Mouse (Mus musculus) urinary bladder, adult 18-20 months (tissue): ENCODE data around the gene Zfp445.

Experiments
- DNase-seq, 2 experiments: peaks; one replicate each; pipeline ENCODE4 v3.0.0; 2022; ENCODE audit warnings: low spot score in 2 of 2, mixed read lengths in 2 of 2

Zfp445 gene

DNA sequence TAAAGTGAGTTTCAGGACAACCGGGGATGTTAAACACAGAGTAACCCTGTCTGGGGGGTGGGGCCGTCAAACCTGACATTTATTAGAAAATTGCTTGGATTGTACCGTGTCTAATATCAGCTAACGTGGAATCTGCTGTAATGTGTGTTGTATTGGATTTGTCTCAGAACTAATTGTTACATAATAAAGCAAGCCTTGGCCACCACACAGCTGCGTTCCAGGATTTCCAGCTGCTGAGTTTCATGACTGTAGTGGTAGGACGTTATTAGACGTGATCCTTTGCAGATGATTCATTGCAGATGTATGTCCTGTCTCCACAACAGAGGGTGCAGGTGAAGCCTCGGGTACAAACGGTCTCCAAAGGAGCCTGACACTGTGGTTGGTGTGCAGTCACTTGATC is 29.7 kb downstream of the Zfp445 start:
- DNase-seq: no peak

DNA sequence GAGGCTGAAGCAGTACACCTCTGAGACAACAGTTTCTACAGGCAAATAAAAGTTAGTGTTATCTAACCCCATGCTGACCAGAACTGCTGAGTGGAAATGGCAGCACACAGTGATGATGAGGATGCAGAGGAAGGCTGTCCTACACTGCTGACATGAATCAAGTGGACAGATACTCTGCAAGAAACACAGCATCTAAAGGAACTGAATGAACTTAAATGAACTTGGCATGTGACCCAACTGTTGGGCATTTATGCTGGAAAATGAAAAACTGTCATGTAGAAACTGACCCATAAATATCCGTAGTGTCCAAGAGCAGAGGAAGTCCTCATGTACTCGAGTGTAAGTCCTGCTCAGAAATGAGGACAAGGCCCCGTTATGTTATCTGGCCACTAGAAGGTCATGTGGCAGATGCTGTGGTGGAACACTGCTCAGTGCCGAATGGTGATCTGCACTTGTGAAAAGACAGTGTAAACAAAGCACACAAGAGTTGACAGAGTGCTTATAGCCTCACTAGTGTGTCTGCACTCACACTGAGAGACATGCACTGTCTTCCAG is 35.9 kb downstream of the Zfp445 start:
- DNase-seq: no peak

DNA sequence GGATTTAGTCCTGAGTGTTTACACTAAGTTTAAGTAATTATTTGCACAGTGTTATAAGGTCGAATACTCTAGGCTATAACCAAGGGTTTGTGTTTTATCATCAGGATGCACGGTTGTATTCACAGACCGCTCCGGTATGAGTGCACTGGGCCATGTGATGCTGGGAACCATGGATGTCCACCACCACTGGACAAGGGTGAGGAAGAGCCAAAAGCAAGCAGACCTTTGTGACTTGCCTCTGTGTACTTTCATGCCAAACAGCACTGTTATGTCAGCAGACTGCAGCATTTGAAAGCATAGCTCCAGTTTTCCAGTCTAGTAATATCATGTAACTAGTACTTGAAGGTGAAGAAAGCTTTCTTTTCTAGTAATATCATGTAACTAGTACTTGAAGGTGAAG is 39.1 kb downstream of the Zfp445 start:
- DNase-seq: no peak

DNA sequence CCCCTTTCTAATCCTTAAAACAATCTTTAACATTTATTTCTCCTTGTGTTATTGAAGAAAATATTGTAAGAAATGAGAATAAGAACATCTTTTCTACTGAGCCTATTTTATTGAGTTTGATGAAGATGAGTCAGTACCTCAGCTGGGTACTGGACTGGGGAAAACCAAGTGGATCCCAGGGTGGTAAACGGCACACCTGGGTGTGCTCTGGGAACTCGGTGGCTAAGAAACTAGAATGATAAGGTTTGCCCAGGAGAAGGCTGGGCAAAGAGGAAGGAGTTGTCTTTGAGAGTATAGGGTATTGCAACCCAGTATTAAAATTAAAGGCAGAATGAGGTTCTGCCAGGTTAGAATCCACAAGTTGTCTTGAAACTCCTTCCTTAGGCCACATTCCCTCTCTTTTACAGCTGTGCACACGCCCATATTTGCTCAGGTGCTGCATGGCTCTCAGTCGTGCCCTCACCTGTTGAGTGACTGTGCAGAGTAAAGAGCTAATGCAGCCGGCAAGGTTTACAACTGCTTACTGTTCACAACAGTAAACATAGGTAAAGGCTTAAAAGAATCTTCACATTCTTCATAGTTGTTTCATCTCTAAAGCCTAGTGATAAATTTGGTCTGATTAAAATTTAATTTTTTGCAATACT is 42.3 kb downstream of the Zfp445 start:
- no peak for DNase-seq

DNA sequence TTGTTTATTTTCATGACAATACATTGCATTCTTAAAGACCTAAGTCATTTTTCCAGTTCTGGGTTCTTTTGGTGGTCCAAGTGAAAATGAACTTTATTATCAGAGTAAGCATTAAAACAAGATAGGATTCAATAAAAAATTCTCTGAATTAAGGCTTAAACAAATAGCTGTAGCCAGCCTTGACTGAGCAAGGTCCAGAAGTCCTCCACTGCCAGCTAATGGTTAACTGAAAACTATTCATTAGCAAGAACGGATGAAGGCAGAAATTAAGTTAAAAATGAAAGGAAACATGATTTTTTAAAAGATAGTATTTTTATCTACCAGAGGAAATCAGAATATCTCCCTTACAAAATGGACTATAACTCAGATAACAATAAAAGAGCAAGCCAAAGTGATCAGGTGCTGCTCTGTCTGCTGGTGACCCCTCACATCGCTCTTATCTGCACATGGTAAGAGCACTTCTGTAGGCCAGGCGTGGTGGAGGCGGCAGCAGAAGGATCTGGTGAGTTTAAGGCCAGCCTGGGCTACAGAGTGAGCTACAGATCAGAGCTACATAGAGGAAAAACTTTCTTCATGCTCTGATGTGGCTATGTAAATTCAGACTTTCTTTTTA is 50.5 kb downstream of the Zfp445 start:
- no peak for DNase-seq

DNA sequence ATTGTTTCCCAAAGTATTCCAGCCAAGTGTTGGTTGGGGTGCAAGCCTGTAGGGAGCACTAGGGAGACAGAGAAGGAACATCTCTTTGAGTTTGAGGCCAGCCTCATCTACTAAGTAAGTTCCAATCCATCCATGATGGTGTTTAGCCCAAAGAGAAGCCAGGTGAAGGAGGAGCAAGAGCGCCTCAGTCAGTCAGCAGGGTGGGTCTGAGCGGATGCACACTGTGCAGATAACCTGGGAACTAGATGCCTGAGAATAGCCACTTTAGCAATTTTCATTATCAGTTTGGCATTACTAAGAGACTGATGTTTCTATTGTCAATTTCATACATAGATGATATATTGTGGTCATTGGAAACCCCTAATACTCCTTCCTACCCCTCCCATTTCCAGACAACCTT is 51.0 kb downstream of the Zfp445 start:
- DNase-seq: no peak

DNA sequence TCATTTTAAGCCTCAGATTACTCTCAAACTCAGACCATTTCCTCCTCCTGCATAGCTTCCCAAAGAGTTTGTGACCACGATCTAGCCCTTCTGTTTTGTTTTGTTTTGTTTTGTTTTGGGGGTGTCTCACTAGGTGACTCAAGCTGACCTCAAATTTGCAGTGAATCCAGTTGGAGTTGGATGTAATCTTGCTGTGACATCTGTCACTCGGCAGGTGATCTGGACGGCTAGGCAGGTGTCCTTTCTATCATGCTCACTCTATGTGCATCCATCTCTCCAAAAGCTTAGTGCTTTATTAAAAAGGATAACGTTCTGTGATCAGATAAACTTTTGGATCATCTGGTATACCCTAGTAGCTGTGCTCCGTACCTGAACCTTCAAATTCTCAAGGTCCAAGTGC is 53.4 kb downstream of the Zfp445 start:
- DNase-seq: no peak

DNA sequence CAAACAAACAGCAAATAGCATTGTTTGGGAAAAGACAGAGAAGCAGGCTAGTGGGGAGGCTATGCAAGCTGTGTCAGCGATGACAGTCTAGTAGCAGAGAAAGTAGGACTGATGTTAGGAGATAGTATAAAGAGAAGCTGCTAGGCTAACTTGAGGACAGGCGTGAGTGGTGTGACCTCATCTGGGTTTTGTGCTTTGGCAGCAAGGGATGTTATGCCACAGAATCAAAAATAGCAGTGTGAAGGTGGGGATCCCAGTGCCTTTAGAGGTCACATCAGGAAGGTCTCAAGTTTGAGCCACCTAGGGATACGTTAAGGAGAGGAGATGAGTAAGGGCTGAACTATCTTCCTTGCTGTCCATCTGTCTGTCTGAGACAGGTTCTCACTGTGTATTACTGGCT is 55.6 kb downstream of the Zfp445 start:
- DNase-seq: no peak

DNA sequence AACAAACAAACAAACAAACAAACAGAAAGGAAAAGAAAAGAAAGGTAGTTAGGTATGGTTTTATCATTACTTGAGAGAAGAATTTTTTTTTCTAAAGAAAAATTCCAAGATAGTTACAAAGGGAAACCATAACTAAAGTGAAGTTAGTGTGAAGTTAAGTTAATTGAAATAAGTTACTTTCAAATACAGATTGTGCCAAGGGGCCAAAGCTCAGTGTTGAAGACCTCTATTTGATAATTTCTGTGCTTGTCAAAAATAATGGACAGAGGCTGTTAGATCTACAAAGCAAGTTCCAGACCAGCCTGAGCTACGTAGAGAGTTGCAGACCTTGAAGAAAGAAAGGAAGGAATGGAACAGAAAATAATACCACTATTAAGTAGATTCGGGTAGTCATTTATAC is 58.6 kb downstream of the Zfp445 start:
- DNase-seq: no peak

DNA sequence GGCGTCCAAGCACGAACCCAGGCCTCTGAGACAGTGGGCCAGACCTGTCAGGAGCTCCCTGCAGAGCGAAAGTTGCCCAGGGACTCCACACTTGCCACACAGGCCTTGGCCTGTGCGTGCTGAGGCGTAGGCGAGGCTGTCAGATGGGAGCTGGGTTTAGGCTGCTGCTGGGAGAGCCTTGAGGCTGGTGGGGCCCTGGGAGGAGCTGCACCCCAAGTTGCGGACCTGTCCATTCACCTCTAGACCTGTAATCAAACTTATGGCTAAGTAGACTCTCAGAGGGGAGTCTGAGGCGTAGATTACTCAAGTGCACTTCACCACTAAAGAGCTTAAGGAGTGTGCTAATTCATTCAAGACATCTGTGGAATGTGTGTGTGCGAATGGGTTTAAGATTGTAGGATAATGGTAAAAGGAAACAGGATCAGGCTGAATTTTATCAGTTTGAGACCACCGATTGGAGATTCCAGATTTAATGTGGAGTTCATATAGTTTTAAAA is 59.9 kb downstream of the Zfp445 start:
- DNase-seq: no peak

DNA sequence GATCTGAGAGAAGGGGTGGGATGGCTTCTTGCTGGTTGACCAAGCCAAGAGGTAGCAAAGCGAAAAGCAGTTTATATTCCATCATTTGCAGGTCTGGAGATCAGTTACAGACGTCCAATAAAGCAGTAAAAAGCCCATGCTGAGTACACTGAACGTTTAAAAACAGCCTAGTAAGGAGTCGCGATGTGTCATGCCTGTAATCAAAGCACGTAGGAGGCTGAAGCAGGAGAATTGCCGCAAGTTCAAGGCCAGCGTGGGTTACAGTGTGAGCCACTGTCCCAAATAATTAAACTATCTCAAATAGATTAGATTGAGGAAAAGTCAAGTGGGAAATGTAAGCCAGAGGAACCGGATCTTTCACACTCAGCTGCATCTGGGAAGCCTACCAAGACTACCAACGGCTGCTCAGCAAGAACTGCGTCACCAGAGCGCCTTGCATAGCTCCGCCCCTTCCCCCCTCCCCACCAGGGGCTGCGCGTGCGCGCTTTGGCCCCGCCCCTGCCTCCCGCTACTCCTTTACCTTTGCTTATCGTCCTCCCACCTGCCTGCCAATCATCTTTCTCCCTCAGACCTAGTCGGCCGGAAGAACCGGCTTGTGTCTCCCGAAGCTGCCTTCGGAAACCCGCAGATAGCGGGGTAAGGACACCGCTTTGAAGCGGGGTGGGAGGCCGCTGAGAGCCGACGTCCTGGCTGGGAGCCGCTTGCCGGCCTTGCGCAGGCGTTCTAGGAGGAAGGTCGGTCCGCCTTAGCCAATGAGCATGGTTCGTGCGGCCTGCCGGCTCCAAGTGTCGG is 60.6 kb downstream of the Zfp445 start, which contains the start of gene Tcaim:
Tcaim (plus strand) TSS at position 487 of the 792 bp plus-strand sequence.
- DNase-seq: peak; percentile 85 to 90
